Mouse (Mus musculus): ENCODE measurements around the gene Macf1.

The Macf1 gene

DNA sequence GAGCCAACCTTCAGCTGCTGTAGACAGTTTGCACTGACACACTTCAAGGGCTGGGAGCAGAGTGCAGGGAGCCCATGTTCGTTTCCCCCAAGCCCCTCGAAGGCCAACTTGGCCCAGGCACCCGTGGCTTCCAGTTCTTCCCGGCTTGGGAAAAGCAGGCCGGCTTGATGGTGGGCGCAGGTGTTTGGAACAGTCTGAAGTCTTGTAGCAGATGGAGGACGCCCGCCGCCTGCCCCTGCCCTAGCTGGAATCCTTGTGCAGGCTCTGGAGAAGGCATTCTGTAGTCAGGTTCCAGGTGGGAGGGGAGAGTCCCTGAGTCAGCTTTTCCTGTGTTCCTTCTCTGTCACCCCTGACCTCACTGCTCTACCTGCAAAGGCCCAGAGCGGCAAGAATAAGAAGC is 377.2 kb downstream of the Macf1 start:
- no peak for DNase-seq (ENCODE audit: low read depth, low spot score)

- DNase-seq (ENCODE audit: low read depth, low spot score) = peak; percentile 66
These were observed 378.4 kb downstream of the Macf1 start for GRCm38 (mm10) chr4:123305789-123306188.
